ENCODE assay signal across 7 mouse cellular contexts in the genomic region with DNA sequence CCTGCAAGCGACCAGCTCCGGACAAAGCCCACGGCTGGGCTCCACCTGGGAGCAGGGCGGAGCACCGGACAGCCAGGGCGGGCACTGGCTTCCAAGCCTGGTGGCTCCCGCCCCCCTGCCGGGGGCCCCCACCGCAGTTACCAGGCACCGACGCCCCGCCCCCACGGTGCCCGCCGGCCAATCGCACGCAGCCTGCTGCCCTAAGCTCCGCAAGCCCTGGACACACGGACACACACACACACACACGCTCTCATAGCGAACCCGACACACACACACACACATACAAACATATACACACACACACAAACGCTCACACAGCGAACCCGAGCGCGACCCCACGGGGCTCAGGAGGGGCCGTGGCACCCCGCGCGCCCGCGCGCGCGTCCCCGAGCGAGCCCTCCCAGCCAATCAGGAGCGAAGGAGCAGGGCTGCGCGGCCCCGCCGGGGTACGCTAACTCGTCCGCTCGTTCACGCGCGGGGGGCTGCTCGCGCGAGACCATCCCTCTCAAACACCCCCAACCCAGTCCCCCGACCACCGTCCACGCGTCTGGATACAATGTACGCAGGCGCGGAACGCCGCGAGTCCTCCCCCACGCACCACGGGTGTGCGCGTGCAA. TPM values are rescaled to one million over a fixed set of nuclear protein-coding genes. Genes with fewer than 3 reads are reported as not detected.
A peak's percentile ranks its signal among the peaks of the same experiment; 100 is the strongest.
DNase-seq lines count a peak whose midpoint lies in the region; ATAC-seq lines count a peak whose summit lies in the region.

No protein-coding gene starts in this region.

- no peaks in the 10 kb centered on the region for H3K27me3 ChIP-seq in intestine, embryonic 16.5 days (replicated peaks; ENCODE audit: control insufficient read depth, insufficient read depth, low read length)
- no peaks in the 10 kb centered on the region for H3K27me3 ChIP-seq in midbrain, embryonic 11.5 days (ENCODE audit: control insufficient read depth, insufficient read depth, low read length)

- intact Hi-C loops in gastrocnemius, postnatal 36 days (cut with DNase I) = no loop called here
- intact Hi-C loops in left cerebral cortex, postnatal 36 days (cut with DNase I) = no loop called here

- no peaks in the 10 kb centered on the region for H3K9me3 ChIP-seq in intestine, embryonic 16.5 days (ENCODE audit: control insufficient read depth, low read length)
- no peaks in the 10 kb centered on the region for H3K9me3 ChIP-seq in midbrain, embryonic 11.5 days (ENCODE audit: control insufficient read depth, low read length)

- H3K4me2 ChIP-seq in intestine, embryonic 16.5 days (ENCODE audit: low read depth, low read length) = peak overlapping the region; percentile 67
- peak overlapping the region; percentile 74 for H3K4me2 ChIP-seq in midbrain, embryonic 11.5 days

- H3K27ac ChIP-seq in intestine, embryonic 16.5 days (ENCODE audit: low read length) = peak overlapping the region; percentile 99
- H3K27ac ChIP-seq in midbrain, embryonic 11.5 days (ENCODE audit: low read depth, low read length) = peak overlapping the region; percentile 99

- peaks cover 26% of the 10 kb centered on the region for H3K4me1 ChIP-seq in intestine, embryonic 16.5 days (ENCODE audit: control insufficient read depth, insufficient read depth, low read length)
- peaks cover 22% of the 10 kb centered on the region for H3K4me1 ChIP-seq in midbrain, embryonic 11.5 days (ENCODE audit: control insufficient read depth, insufficient read depth, low read length)

- H3K36me3 ChIP-seq in intestine, embryonic 16.5 days (ENCODE audit: control insufficient read depth, insufficient read depth, low read length) = peaks cover 16% of the 10 kb centered on the region
- H3K36me3 ChIP-seq in midbrain, embryonic 11.5 days (ENCODE audit: control insufficient read depth, insufficient read depth, low read length) = peaks cover 8% of the 10 kb centered on the region

- peak overlapping the region; percentile 96 for H3K9ac ChIP-seq in intestine, embryonic 16.5 days (ENCODE audit: low read depth, low read length)
- H3K9ac ChIP-seq in midbrain, embryonic 11.5 days (ENCODE audit: low read length) = peak overlapping the region; percentile 100

- H3K4me3 ChIP-seq in intestine, embryonic 16.5 days (ENCODE audit: low read length) = peak overlapping the region; percentile 72
- peak overlapping the region; percentile 90 for H3K4me3 ChIP-seq in midbrain, embryonic 11.5 days (ENCODE audit: low read depth, low read length)

- under 1% methylated on average over 67 of the region's 68 CpGs for WGBS in intestine, embryonic 16.5 days
- WGBS in midbrain, embryonic 11.5 days = 0% methylated on average over 68 of the region's 68 CpGs

- peak; percentile 93 to 94 for DNase-seq in adrenal gland, adult 18-20 months (ENCODE audit: low spot score in 2 of 2)
- DNase-seq in embryo, embryonic 11 days = peak; percentile 98
- peak; percentile 92 to 93 for DNase-seq in gastrocnemius, postnatal 36 days
- DNase-seq in left cerebral cortex, postnatal 36 days (ENCODE audit: low spot score in 2 of 2) = peak; percentile 89 to 91
- DNase-seq in midbrain, embryonic 11.5 days (ENCODE audit: low spot score, missing footprints) = peak; percentile 100
- peak; percentile 95 for DNase-seq in skeletal muscle tissue, adult 2 months (ENCODE audit: low read depth, low spot score)

- peak; percentile 84 for ATAC-seq in intestine, embryonic 16.5 days
- ATAC-seq in midbrain, embryonic 11.5 days (ENCODE audit: low FRiP score) = peak; percentile 81

RNA-seq across cellular contexts. Expression of gene Gtf2i, which starts 1.0 kb away (rescaled TPM):
- total RNA-seq in adrenal gland, adult 18-20 months (2021) = 100 to 1,000 TPM; 170 to 215 TPM
- 10 to 100 TPM; 95.3 to 98.5 TPM for total RNA-seq in gastrocnemius, postnatal 36 days (2021)
- polyA plus RNA-seq in intestine, embryonic 16.5 days (2015; fragmentation: Nextera tagmentation; extraction: Ambion mirVana) = 86.7 and 91.5 TPM in 2 replicates
- 100 to 1,000 TPM; 212 to 223 TPM for total RNA-seq in left cerebral cortex, postnatal 36 days (2021)
- polyA plus RNA-seq in midbrain, embryonic 11.5 days (2014; fragmentation: Nextera tagmentation; extraction: Ambion mirVana) = 179 and 190 TPM in 2 replicates

Comparison
In these comparisons a context has a peak if more than half of its experiments do, and no peak if none do; other contexts are left out.
1. Peak in every context shown above with its lines: DNase-seq, ATAC-seq, H3K4me3 ChIP-seq and H3K27ac ChIP-seq.